Mouse (Mus musculus): Measurements from ENCODE around the gene Adat3. TPM values are rescaled to one million over a fixed set of nuclear protein-coding genes. Genes with fewer than 3 reads are reported as not detected.
A peak's percentile ranks its signal among the peaks of the same experiment; 100 is the strongest.

The Adat3 gene
- polyA plus RNA-seq, 1 experiment from 2014 or later: 6.4 TPM

DNA sequence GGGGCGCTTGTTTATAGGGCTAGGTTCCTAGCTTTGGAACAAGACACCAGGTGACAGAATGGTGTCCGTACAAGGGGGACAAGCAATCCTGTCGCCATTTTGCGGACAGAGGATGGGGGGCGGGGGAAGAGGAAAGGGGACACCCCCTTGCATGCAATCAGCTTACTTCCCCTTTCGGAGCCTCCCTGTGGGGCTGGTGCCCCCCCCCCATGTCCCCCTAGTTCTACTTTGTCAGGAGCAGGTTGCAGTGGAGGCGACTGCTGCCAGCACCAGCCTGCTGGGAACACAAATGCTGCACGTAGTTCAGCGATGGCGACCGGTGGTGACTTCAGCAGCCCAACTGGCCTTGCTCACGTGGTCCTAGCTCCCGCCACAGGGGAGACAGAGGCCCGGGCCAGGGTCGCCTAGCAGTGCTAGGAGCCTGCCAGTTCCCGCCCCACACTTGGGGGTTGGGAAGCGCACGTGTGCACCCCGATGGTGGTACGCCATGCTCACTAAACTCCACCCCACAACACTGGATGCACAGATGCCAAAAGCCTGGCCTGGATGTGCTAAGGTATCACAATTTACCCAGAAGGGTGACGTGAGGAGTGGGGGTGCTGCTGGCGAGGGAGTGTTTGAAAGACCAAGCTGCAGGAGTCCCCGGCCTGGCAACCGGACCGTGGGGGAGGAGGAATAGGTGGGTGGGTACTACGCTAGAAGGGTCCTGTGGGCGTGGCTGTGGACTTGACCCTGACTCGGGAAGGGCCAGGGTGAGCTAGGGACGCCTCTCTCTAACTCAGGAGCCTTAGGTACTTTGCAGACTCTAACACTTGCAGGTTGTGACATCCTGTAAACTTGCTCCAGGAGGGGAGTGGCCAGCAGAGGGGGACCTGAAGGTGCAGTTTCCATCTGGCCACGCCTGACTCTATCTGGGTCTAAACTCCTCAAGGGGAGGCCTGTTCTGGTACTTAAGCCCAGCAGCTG is 31.5 kb upstream of the Adat3 start:
- H3K27me3 ChIP-seq: no peaks in the 10 kb centered on the region
- peak overlapping the region; percentile 63 for H3K9ac ChIP-seq
- peaks cover 78% of the 10 kb centered on the region for H3K4me1 ChIP-seq (replicated peaks)
- 19% methylated on average over 30 of the region's 30 CpGs for WGBS
- ATAC-seq (ENCODE audit: low FRiP score): no peak
- peaks cover 10% of the 10 kb centered on the region for H3K36me3 ChIP-seq
- peak overlapping the region; percentile 61 for H3K27ac ChIP-seq
- peak overlapping the region; percentile 15; the same call in 1 of the 2 replicates for H3K4me3 ChIP-seq
- H3K4me2 ChIP-seq: peak overlapping the region; percentile 45
- H3K9me3 ChIP-seq: no peaks in the 10 kb centered on the region

DNA sequence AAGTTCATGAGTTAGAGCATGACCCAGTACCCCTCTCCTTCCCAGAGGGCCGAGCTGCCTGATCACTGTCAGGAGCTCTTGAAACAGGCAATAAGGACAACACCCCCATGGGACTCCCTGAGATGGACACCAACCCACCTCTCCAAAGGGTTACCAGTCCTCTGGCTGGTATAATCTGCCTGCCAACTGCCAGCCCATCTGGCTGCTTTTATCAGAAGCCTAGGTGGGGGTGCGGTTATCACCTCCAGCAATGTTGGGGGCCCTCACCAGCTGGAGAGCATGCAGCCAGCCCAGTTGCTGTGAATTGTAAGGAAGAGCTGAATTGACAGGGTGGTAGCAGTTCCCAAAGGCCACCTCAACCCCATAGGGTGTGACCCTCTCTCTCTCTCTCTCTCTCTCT is 30.2 kb upstream of the Adat3 start:
- Histone ChIP-seq H3K27ac (no peak overlapping the region), H3K9ac (no peak overlapping the region), H3K4me1 (replicated peaks) (peaks cover 72% of the 10 kb centered on the region), H3K9me3 (no peaks in the 10 kb centered on the region), H3K4me2 (no peak overlapping the region), H3K4me3 (no peak overlapping the region), H3K36me3 (peaks cover 10% of the 10 kb centered on the region), H3K27me3 (no peaks in the 10 kb centered on the region)
- WGBS: 82% methylated on average over 2 of the region's 2 CpGs
- no peak for ATAC-seq (ENCODE audit: low FRiP score)

DNA sequence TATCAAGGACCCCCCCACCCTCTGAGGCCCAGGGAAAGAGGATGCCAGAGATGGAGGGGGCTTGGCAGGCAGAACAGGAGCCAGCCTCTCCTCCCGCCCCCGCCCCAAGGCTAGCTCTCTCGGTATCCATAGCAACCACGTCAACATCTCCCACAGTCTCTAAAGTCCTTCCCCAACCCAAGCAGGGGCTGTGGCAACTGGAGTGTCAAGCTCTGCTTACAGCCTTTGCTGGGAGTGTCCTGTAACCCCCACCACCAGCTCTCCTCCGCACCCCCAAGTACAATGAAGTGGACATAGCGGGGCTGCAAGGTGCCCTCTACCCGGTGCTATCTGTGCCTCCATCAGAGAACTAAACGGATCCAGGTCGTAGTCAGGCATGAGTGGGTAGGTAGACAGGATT is 28.7 kb upstream of the Adat3 start:
- 58% methylated on average over 9 of the region's 9 CpGs for WGBS
- ATAC-seq (ENCODE audit: low FRiP score): no peak
- Histone ChIP-seq H3K27ac (no peak overlapping the region), H3K9me3 (no peaks in the 10 kb centered on the region), H3K4me3 (no peak overlapping the region), H3K9ac (peak overlapping the region; percentile 51), H3K4me2 (peak overlapping the region; percentile 2; the same call in 1 of the 2 replicates), H3K36me3 (no peaks in the 10 kb centered on the region), H3K27me3 (no peaks in the 10 kb centered on the region), H3K4me1 (replicated peaks) (peaks cover 79% of the 10 kb centered on the region)

DNA sequence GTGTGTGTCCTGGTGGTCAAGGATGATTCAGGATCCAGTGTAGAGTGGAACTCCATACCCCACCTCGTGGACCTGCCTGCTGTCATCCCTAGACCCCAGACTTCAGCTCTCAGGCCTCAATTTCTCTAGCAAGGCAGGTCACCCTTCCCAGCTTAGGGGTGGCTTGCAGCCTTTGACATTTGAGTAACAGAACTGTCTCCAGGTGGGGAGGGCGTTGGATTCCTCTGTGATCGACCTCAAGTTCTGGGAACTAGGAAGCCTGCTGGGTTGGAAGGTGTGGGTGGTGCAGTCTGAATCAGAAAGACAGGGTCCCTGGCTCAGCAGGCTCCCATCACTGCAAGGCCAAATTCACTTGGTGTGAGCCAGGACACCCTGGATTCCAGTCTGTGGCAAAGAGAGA is 27.8 kb upstream of the Adat3 start:
- peak overlapping the region; percentile 93 for H3K4me2 ChIP-seq
- peaks cover 81% of the 10 kb centered on the region for H3K4me1 ChIP-seq (replicated peaks)
- no peaks in the 10 kb centered on the region for H3K9me3 ChIP-seq
- no peaks in the 10 kb centered on the region for H3K27me3 ChIP-seq
- no peaks in the 10 kb centered on the region for H3K36me3 ChIP-seq
- peak overlapping the region; percentile 77 for H3K4me3 ChIP-seq
- no peak overlapping the region for H3K27ac ChIP-seq
- ATAC-seq (ENCODE audit: low FRiP score): no peak
- peak overlapping the region; percentile 86; the same call in 1 of the 2 replicates for H3K9ac ChIP-seq
- 85% methylated on average over 3 of the region's 3 CpGs for WGBS

DNA sequence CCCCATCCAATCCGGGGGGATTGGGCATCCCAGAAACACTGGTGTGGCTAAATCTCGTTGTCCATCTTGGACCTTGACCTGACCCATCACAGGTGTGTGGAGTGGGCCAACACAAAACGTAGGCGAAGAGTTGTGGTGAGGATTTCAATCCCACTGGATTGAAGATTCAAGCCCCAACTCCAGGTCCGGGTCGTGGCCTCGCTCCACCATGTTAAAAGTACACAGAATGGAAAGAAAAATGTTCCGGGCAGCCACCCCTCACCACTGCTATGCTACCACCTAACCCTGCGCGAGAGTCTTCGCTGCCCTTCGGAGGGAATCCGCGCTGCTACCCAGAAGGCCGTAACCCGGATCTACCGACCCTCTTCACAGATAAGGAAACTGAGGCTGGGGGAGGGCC is 26.8 kb upstream of the Adat3 start:
- 16% methylated on average over 17 of the region's 17 CpGs for WGBS
- Histone ChIP-seq H3K27ac (no peak overlapping the region), H3K4me2 (peak overlapping the region; percentile 93), H3K4me3 (peak overlapping the region; percentile 77), H3K36me3 (no peaks in the 10 kb centered on the region), H3K9ac (peak overlapping the region; percentile 86), H3K27me3 (no peaks in the 10 kb centered on the region), H3K9me3 (no peaks in the 10 kb centered on the region), H3K4me1 (replicated peaks) (peaks cover 71% of the 10 kb centered on the region)
- ATAC-seq (ENCODE audit: low FRiP score): no peak

DNA sequence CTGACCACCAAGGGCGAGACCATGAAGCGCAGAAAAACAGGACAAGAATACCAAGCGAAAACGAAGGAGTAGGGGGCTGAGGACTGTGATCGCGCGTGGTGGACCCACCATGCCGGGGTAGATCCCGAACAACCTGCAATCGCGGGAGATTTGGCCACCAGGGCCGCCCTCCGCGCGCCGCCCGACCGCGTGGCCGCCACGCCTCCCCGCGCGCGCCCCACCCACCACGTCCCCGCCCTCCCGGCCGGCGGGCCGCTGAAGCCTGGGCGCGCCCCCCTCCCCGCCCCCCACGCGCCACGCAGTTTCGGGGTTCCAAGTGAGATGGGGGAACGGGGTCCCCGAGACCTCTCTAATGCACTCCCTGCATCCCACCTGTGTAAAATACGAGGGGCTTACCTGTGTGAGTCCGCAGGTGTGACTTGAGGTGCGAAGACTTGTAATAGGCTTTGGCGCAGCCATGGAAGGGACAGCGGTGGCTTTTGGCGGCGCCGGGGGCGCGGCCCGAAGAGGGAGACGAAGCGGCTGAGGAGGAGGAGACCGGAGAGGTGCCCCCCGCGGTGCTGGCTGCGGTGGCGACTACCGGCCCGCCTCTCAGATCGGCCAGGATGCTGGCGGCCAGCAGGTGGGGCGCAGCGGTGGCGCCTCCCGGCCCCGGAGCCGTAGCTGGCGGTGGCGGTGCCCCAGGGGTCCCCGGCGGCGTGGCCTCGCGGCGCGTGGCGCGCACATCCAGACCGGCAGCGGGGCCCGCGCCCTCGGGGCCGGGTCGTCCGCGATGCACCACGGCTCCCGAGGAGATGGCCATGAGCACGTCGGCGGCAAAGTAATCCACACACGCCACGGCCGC is 26.1 kb upstream of the Adat3 start:
- Histone ChIP-seq H3K9me3 (no peaks in the 10 kb centered on the region), H3K9ac (peak overlapping the region; percentile 86), H3K4me2 (peak overlapping the region; percentile 93), H3K36me3 (no peaks in the 10 kb centered on the region; the same call in 1 of the 2 replicates), H3K4me3 (peak overlapping the region; percentile 77), H3K27me3 (no peaks in the 10 kb centered on the region), H3K27ac (peak overlapping the region; percentile 86), H3K4me1 (replicated peaks) (peaks cover 65% of the 10 kb centered on the region)
- peak; percentile 1; the same call in 1 of the 2 replicates for ATAC-seq (ENCODE audit: low FRiP score)
- WGBS: under 1% methylated on average over 89 of the region's 96 CpGs

DNA sequence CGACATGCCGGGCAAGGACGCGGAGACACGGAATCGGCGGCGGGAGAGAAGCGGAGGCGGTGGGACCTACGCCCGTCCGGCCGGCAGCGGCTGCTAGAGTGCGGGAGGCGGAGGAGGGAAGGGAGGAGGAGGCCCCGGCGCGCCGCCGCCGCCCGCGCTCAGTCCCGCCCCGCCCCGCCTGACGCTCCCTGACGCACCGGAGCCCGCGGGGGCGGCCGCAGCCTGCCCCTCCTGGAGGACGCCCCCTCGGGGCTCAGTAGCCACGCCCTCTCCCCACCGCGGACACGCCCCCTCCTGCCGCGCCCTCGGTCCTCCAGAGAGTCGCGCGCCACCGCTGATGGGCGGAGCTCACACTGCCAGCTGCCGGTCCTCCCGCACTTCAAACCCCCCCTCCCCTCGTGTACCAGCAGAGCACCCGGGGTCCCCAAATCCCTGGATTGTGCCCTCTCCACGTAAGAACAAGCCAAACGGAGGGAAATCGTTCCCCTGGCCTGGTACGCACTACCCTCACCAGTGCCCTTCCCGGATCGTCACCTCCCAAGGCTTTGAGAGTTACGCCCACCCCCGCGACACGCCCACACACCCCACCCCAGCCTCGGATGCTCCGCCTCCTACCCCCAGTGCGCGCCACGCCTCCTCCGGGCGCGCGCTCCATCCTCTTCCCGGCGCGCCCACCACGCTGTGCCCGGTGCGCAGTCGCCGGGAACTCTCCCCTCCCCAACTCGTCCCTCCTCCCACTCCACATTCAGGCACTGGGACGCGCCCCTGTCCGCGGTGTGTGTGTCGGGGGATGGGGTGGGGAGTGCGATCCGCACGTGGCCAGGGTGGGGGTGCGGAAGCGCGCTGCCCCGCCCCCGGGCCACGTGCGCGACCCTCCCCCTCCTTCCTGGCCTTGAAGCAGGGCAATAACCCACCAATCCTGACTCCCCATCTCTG is 25.2 kb upstream of the Adat3 start, which contains the start of gene Klf16:
TSS of gene Klf16 (minus strand) at position 127 of the 936 bp plus-strand sequence.
- Histone ChIP-seq H3K9ac (peak within 1 kb of the TSS; percentile 86), H3K9me3 (no peaks in the 10 kb centered on the region), H3K27me3 (no peaks in the 10 kb centered on the region), H3K27ac (peak within 1 kb of the TSS; percentile 86), H3K4me2 (peak within 1 kb of the TSS; percentile 93), H3K36me3 (peaks cover 6% of the 10 kb centered on the region), H3K4me3 (peak within 1 kb of the TSS; percentile 77), H3K4me1 (replicated peaks) (peaks cover 58% of the 10 kb centered on the region)
- under 1% methylated on average over 68 of the region's 97 CpGs for WGBS
- ATAC-seq (ENCODE audit: low FRiP score): peak; percentile 75

DNA sequence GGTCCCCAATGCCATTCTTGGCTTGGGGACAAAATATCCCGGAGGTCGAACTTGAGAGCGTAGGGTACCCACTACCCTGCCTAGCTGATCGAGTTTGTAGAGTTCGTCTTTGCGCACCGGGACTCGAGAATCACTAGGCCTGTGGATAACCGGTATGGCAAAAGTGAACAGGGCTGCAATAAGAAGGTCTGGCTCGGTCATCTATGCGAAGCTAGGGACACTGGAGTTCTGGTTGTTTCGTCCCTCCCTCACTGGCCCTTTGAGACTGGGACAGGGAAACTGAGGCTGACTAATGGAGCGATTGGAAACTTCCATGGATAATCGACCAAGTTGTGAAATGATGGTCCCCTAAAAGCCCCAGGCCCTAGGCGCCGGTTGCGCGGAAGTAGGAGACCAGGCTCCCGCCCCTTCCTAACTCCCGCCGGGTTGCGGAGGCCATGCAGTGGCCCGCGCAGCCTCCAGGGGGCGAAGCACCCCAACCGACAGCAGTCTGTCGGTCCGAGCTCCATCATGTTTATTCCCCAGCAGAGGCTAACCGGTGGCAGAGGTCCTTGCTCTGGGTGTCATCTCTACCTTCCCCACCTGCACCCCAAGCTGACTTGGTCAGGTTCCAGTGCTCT is 24.4 kb upstream of the Adat3 start:
- WGBS: under 1% methylated on average over 29 of the region's 29 CpGs
- Histone ChIP-seq H3K4me1 (replicated peaks) (peaks cover 51% of the 10 kb centered on the region), H3K27ac (peak overlapping the region; percentile 86), H3K36me3 (peaks cover 9% of the 10 kb centered on the region), H3K9me3 (no peaks in the 10 kb centered on the region), H3K4me3 (peak overlapping the region; percentile 77), H3K4me2 (peak overlapping the region; percentile 93), H3K9ac (peak overlapping the region; percentile 86), H3K27me3 (no peaks in the 10 kb centered on the region)
- ATAC-seq (ENCODE audit: low FRiP score): peak; percentile 15; the same call in 1 of the 2 replicates

DNA sequence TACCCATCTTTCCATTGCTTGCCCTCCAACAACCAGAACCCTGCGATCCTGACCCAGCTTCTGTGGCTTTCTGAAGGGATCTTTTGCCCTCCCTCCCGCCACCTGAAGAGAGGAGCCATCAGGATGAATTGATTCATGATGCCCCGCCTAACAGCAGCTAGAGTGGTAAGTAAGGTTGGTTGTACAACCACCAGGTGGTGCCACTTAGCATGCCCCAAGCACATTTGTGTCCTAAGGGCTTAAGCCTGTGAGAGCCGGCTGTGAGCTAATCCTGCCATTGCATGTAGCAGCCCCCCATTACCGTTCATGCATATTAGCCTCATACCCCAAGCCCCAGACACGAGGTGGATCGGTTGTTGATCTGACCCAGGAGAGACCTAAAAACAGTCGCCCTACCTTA is 23.8 kb upstream of the Adat3 start:
- ATAC-seq (ENCODE audit: low FRiP score): no peak
- Histone ChIP-seq H3K9ac (no peak overlapping the region), H3K27me3 (no peaks in the 10 kb centered on the region), H3K36me3 (peaks cover 16% of the 10 kb centered on the region), H3K9me3 (no peaks in the 10 kb centered on the region), H3K27ac (no peak overlapping the region), H3K4me2 (no peak overlapping the region; the same call in 1 of the 2 replicates), H3K4me3 (no peak overlapping the region), H3K4me1 (replicated peaks) (peaks cover 45% of the 10 kb centered on the region)
- 7% methylated on average over 8 of the region's 8 CpGs for WGBS

DNA sequence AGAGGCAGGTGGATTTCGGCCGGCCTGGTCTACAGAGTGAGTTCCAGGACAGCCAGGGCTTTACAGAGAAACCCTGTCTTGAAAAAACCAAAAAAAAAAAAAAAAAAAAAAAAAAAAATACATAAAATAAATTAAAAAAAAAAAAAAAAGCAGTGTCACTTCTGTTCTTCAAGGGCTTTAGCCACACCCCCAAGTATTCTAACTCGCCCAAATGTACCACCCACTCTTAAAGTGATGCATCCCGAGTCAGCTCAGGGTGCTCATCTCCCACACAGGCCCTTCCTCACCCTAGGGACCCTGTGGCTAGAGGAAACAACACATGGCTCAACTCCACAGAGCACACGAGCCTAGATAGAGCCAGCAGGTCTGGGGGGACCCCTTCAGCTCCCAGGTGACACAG is 19.6 kb upstream of the Adat3 start:
- H3K4me1 ChIP-seq (replicated peaks): peaks cover 29% of the 10 kb centered on the region
- ATAC-seq (ENCODE audit: low FRiP score): no peak
- no peaks in the 10 kb centered on the region for H3K27me3 ChIP-seq
- H3K4me2 ChIP-seq: no peak overlapping the region
- no peaks in the 10 kb centered on the region for H3K9me3 ChIP-seq
- H3K4me3 ChIP-seq: no peak overlapping the region
- no peak overlapping the region for H3K27ac ChIP-seq
- H3K9ac ChIP-seq: peak overlapping the region; percentile 8; the same call in 1 of the 2 replicates
- WGBS: 82% methylated on average over 5 of the region's 5 CpGs
- H3K36me3 ChIP-seq: peaks cover 44% of the 10 kb centered on the region

DNA sequence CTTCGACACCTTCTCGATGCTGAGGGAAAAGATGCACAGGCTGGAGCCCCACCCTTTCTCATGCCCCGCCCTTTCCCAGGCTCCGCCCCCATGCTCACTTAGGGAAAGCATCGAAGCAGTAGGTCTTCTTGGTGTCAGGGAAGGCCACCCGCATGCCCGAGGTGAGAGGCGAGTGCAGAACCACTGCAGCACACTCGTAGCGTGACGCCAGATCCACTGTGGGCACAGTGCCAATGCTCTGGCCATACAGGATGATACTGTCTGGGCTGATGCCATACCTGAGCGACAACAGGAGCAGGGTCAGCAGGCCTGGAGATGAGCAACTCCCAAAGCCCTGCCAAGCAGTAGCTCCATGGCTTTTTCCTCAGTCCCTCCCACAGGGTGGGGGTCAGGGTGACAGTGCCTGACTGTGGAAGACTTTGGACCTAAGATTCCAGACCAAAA is 18.6 kb upstream of the Adat3 start:
- ATAC-seq (ENCODE audit: low FRiP score): no peak
- Histone ChIP-seq H3K4me2 (no peak overlapping the region), H3K27ac (no peak overlapping the region), H3K27me3 (no peaks in the 10 kb centered on the region), H3K4me3 (no peak overlapping the region), H3K4me1 (replicated peaks) (peaks cover 32% of the 10 kb centered on the region), H3K9me3 (no peaks in the 10 kb centered on the region), H3K9ac (no peak overlapping the region), H3K36me3 (peaks cover 44% of the 10 kb centered on the region)
- whole genome bisulfite sequencing: 69% methylated on average over 12 of the region's 12 CpGs

Measured in hindbrain, embryonic 13.5 days (tissue).